Mouse (Mus musculus): ENCODE measurements around the gene Vwf.

DNA sequence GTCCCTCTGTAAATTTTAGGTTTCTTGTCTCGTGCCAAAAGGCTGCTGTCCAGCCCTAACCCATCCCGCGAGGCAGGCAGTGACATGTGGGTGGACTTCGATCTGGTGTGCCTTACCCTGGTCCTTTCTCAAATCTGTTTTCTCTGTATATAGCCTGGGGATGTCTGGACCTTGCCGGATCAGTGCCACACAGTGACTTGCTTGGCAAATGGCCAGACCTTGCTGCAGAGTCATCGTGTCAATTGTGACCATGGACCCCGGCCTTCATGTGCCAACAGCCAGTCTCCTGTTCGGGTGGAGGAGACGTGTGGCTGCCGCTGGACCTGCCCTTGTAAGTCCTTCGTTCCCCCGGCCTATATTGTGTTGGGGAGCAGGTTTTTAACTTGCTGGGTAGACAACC, 102.4 kb downstream of the Vwf start:
- TF ChIP-seq POLR2A (IDR thresholded peaks at IDR 0.05; ENCODE audit: control insufficient read depth, low read depth, low read length) = no peak
- no peak for TF ChIP-seq CTCF (IDR thresholded peaks at IDR 0.05; ENCODE audit: control insufficient read depth, insufficient read depth, insufficient replicate concordance, low read depth, low read length)
